Mouse (Mus musculus) embryonic fibroblast, embryonic 13.5 days (primary cell): Measurements from ENCODE around the gene Ice2.

Experiments
- CTCF ChIP-seq: IDR thresholded peaks from 2 replicates; pipeline ENCODE4 v1.5.1; 2011; ENCODE audit warnings: mild to moderate bottlenecking, control low read depth, low read length, moderate library complexity, borderline replicate concordance; ENCODE audit not compliant: insufficient read depth
- POLR2A ChIP-seq: IDR thresholded peaks from 2 replicates; pipeline ENCODE4 v1.6.1; 2011; ENCODE audit warnings: low read depth, mild to moderate bottlenecking, control low read depth, low read length, moderate library complexity

GRCm38 (mm10) chr9:69362766-69363165 lies 34.9 kb upstream of the Ice2 start:
- TF ChIP-seq POLR2A = no peak
- no peak for TF ChIP-seq CTCF
